Mouse (Mus musculus): ENCODE measurements at regions not wholly inside any gene's neighbourhood (a gene's known extent, or its start where the extent isn't known, plus 50 kb on each side); places are given as distances from the start of the nearest gene placed in this dataset.
A peak's percentile ranks its signal among the peaks of the same experiment; 100 is the strongest.

DNA sequence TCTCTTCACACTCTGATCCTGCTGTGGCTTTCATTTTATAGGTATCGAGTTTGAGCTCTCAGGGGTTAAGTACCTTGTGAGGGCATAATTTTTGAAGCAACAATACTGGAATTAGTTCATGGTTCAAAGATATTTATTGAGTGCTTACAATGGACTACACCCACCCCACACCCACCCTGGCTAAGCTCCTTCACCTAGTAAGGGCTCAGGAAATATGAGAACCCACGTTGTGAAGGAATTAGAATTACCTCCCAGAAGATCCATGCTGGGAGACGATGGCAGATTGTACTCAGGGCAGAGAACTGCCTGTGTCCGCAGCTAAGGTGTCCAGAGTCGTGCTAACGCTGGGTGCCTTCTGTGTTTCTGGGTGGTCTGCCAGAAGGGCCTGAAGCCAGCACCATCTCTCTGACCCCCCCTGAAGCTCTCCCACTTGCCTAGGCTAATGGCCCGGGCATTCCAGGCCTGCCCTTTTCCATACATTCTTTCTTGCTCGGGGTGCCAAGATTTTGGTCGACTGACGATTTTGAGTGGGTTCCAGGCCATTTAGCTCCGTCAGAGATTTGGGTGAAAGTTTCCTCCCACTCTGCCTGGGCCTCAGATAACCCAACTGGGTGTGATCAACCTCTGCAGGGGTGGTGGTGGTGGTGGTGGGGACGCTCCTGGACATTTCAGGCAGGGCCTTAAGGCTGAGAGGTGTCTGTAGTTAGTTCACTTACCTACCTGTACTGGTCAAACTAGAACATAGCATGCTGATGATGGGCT, 67.7 kb upstream of the Bcl6 start:
- DNase-seq (ENCODE audit: low spot score in 2 of 2), result no peak

- no peak for DNase-seq (ENCODE audit: low spot score in 2 of 2)
These were observed 65.6 kb upstream of the Bcl6 start for GRCm38 (mm10) chr16:24054293-24054692.

GRCm38 (mm10) chr16:24053403-24053802, 64.8 kb upstream of the Bcl6 start:
- DNase-seq (ENCODE audit: low spot score in 2 of 2), result peak in 1 of 2 experiments; percentile 28

DNA sequence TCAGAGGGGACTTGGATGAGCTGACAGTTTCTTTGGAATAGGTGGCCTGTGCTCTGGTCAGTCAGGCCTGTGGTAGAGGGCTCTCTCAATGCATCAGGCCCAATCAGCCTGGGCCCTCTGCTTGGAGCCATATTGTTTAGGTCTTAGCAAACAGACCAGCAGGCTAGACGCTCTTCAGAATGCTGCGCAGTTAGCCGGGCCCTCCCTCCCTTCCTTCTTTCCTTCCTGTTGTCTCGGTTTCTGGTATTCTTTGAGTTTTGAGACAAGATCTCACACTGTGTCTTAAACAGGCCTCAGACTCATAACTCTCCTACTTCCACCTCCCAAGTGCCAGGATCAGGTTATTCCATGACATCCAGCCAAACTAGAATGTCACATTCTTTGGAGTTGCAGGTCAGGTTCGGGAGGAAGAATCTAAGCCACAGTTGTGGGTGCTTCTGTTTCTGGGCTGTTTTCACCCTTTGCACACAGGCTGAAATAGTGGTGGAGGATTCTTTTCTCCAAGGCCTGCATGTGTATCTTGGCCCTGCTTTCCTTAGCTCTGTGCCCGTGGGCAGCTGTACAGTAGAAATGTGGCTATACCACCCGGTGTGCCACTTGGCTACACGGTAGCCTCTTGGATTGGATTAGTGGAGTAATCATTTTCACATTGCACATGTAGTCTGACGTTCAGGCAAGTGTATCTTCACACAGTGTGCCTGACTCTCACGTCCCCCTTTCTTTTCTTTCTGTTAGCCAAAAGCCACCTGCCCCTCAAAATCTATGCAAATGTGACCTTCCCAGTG, 62.4 kb upstream of the Bcl6 start:
- DNase-seq (ENCODE audit: low spot score in 2 of 2), result no peak

DNA sequence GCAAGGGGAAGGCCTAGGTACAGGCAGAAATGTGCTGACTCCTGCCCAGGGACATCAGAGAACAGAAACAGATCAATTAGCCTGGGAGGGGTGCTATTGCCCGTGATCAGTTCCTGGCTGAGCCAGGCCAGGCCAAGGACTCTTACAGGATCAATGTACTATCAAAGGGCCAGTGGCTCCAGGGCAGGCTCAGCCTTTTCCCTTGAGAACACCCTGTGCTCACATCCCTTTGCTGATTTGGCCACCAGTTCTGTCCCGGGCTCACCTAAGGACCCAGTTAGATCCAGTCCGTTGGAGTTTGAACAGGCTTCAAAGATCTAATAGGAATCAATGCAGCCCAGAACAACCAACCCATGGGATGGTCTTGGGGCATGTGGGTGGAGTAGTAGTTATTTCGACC, 55.1 kb upstream of the Bcl6 start:
- DNase-seq (ENCODE audit: low spot score in 2 of 2), result no peak

DNA sequence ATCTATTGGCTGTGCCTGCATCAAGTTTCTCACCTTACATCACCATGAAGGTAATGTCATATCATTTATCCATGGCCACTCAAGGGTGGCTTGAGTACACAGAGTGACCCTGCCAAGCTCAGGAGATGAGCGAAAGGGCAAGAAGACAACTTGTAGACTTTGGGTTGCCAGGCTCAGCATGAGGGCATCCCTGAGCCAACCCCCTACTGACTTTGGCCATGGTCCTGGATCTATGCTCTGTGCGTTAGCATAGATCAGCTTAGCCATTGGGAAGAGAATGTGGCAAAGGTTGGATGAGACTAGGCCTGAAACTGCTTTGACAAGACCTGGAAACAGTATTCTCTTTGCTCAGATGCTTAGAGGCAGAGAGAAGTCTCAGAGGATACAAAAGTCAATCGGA, 54.3 kb upstream of the Bcl6 start:
- no peak for DNase-seq (ENCODE audit: low spot score in 2 of 2)

GRCm38 (mm10) chr16:24042216-24042615, 53.6 kb upstream of the Bcl6 start:
- no peak for DNase-seq (ENCODE audit: low spot score in 2 of 2)

GRCm38 (mm10) chr16:24041403-24041802, 52.8 kb upstream of the Bcl6 start:
- no peak for DNase-seq (ENCODE audit: low spot score in 2 of 2)

GRCm38 (mm10) chr16:24039765-24040164, 51.1 kb upstream of the Bcl6 start:
- no peak for DNase-seq (ENCODE audit: low spot score in 2 of 2)

All from right cerebral cortex, postnatal 36 days (tissue).